Mouse (Mus musculus) heart, embryonic 11.5 days (tissue): ENCODE measurements around the gene Nanos3. TPM values are rescaled to one million over a fixed set of nuclear protein-coding genes. Genes with fewer than 3 reads are reported as not detected.

ENCODE experiments used
- ATAC-seq: fragments of 200-750 bp; cut with Nextera tagmentation; replicated peaks from 2 replicates; pipeline ENCODE4 v1.8.0; 2017; ENCODE audit warnings: moderate library complexity; ENCODE audit not compliant: insufficient number of reproducible peaks, low FRiP score, low TSS enrichment
- H3K27ac ChIP-seq: fragments of 300-500 bp; sonication (generic); 2 replicates; pipeline ENCODE4 v1.5.1; 2014; ENCODE audit warnings: mild to moderate bottlenecking, low read depth, low read length
- H3K27me3 ChIP-seq: fragments of 300-500 bp; sonication (generic); 2 replicates; pipeline ENCODE4 v1.6.1; 2014; ENCODE audit warnings: mild to moderate bottlenecking, low read length, mixed read lengths; ENCODE audit not compliant: control insufficient read depth, insufficient read depth
- H3K36me3 ChIP-seq: fragments of 300-500 bp; sonication (generic); 2 replicates; pipeline ENCODE4 v1.6.1; 2014; ENCODE audit warnings: mild to moderate bottlenecking, low read length, moderate library complexity, mixed read lengths; ENCODE audit not compliant: control insufficient read depth, insufficient read depth
- H3K4me1 ChIP-seq: fragments of 300-500 bp; sonication (generic); 2 replicates; pipeline ENCODE4 v1.6.1; 2014; ENCODE audit warnings: low read length; ENCODE audit not compliant: control insufficient read depth, insufficient read depth
- H3K4me2 ChIP-seq: fragments of 300-500 bp; sonication (generic); 2 replicates; pipeline ENCODE4 v1.6.1; 2014; ENCODE audit warnings: mild to moderate bottlenecking, moderate library complexity
- H3K4me3 ChIP-seq: fragments of 300-500 bp; sonication (generic); 2 replicates; pipeline ENCODE4 v1.5.1; 2014; ENCODE audit warnings: low read depth, low read length
- H3K9ac ChIP-seq: fragments of 300-500 bp; sonication (generic); 2 replicates; pipeline ENCODE4 v1.6.1; 2014; ENCODE audit warnings: mild to moderate bottlenecking, low read depth, low read length, moderate library complexity
- H3K9me3 ChIP-seq: fragments of 300-500 bp; sonication (generic); replicated peaks from 2 replicates; pipeline ENCODE4 v1.6.1; 2016; ENCODE audit warnings: low read length; ENCODE audit not compliant: control insufficient read depth
- WGBS: fragments of 180-500 bp; shearing (Covaris S2); extraction: QIAGEN DNeasy Blood & Tissue Kit; methylation state at CpG from one replicate; pipeline ENCODE4 v1.1.7; 2014; ENCODE audit not compliant: insufficient replicate concordance; 5-methylcytosine and 5-hydroxymethylcytosine counted together
- polyA plus RNA-seq: library from polyadenylated mRNA; unstranded; fragments of >200 nt; fragmentation: Nextera tagmentation; extraction: Ambion mirVana; gene quantifications from 2 replicates; pipeline ENCODE4 v1.2.1, GENCODE M21; 2014

Gene Nanos3
- polyA plus RNA-seq, 1 experiment from 2014 or later, result 1.4 TPM

DNA sequence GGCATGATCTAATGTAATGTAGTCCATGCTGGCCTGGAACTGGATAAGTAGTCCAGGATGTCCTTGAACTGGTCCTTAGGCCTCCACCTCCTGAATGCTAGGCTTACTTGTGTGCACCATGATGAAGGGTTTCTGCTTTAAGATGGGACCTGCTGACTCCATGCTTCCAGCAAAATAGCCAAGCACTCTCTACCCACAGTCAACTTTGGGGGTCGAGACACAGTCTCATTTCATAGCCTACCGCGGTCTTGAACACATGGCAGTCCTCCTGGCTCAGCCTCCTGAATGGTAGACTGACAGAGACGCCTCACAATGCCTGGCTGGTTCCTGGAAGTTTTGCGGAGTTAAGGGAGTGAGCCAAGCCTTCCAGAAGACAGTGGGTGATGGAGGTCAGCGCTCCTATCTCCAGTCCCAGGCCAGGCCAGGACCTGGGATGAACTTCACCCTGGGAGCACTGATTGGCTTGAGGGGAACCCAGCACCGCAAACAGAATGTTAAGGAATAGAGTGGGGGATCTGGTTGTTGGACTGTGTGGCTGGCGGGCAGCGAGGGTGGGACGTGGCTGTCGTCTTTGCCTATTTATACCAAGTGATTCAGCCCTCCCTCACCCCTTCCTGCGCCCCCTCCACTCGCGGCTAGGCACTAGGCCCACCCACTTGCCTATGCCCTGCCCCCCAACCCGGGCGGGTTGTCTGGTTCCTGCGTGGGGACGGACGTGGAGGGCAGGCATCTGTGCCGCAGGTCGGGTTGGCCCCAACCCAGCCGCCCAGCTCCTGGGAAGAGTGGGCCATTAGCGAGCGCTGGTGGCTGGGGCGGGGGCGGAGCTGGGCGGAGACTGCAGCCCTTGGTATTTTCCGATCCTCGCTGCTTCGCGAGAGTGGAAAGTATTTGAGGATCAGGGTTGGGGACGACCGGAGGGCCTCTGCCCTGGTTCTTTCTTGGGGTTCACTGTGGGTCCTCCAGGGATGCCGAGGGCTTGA, 18.2 kb upstream of the Nanos3 start:
- H3K27me3 ChIP-seq, result no peaks in the 10 kb centered on the region
- H3K4me1 ChIP-seq, result peaks cover 57% of the 10 kb centered on the region
- 7% methylated on average over 34 of the region's 34 CpGs for WGBS
- peak overlapping the region; percentile 99 for H3K4me2 ChIP-seq
- peak overlapping the region; percentile 77 for H3K4me3 ChIP-seq
- peaks cover 6% of the 10 kb centered on the region for H3K36me3 ChIP-seq
- H3K27ac ChIP-seq, result peak overlapping the region; percentile 98
- no peaks in the 10 kb centered on the region for H3K9me3 ChIP-seq
- peak; percentile 67 for ATAC-seq
- peak overlapping the region; percentile 96 for H3K9ac ChIP-seq

DNA sequence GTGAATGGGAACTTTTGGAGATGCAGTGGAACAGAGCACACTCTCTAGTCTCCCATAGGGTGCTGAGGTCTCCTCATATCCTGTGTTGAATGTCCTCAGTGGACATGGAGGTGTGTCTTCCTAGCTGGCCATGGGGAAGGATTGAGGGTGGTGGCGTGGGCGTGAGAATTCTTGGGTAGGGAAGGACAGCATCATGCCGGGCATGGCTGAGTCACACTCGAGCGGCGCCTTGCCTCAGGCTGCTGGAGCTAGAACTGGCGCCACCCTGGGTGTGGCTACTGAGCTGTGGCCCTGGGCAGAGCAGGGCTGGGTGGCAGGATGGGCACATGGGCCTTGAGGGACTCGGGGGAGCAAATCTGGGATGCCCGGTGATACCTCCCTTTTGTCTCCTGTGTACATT, 17.4 kb upstream of the Nanos3 start:
- 81% methylated on average over 9 of the region's 9 CpGs for WGBS
- no peak for ATAC-seq
- Histone ChIP-seq H3K4me1 (peaks cover 57% of the 10 kb centered on the region), H3K27me3 (no peaks in the 10 kb centered on the region), H3K27ac (peak overlapping the region; percentile 98), H3K4me2 (peak overlapping the region; percentile 99), H3K4me3 (peak overlapping the region; percentile 77), H3K9me3 (no peaks in the 10 kb centered on the region), H3K36me3 (peaks cover 6% of the 10 kb centered on the region; the same call in 1 of the 2 replicates), H3K9ac (peak overlapping the region; percentile 96)

DNA sequence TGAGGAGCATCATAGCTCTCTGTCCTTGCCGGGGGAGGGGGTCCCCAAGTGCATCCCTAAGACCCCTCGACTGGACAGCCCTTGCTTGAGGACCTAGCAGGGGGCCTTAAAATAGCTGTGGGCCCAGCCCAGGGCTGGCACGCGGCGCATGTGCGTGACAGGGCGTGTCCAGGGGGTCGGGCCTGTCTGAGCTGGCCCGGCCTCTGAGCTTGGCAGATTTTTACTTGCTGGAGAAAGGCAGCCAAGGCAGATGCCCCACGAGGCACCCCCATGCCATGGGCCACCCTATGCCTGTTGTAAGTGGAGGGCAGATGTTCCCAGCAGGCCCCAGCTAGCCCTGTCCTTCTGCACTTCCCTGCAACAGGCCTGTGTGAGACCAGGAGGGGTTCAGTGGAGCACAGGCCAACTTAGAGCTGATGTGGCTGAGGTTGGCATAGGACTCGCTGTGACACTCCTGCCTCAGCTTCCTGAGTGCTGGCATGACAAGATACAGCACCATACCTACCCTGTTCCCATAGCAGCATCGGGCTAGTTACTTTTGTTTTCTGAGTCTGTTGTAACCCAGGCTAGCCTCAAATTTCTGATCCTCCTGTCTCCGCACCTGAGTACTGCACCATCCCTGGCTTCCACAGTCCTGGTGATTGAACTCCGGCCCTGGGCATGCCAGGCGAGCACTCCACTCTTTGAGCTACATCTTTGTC, 16.7 kb upstream of the Nanos3 start:
- Histone ChIP-seq H3K27me3 (no peaks in the 10 kb centered on the region), H3K4me3 (peak overlapping the region; percentile 77), H3K4me2 (peak overlapping the region; percentile 99), H3K27ac (peak overlapping the region; percentile 98), H3K9me3 (no peaks in the 10 kb centered on the region), H3K9ac (peak overlapping the region; percentile 96), H3K36me3 (peaks cover 6% of the 10 kb centered on the region; the same call in 1 of the 2 replicates), H3K4me1 (peaks cover 55% of the 10 kb centered on the region)
- ATAC-seq, result no peak
- WGBS, result 45% methylated on average over 15 of the region's 15 CpGs

GRCm38 (mm10) chr8:84200652-84201544, 15.9 kb upstream of the Nanos3 start:
- no peaks in the 10 kb centered on the region for H3K27me3 ChIP-seq
- H3K27ac ChIP-seq, result peak overlapping the region; percentile 98
- peak overlapping the region; percentile 96 for H3K9ac ChIP-seq
- 3% methylated on average over 55 of the region's 70 CpGs for WGBS
- peak; percentile 37 for ATAC-seq
- H3K4me3 ChIP-seq, result peak overlapping the region; percentile 77
- peaks cover 4% of the 10 kb centered on the region; the same call in 1 of the 2 replicates for H3K36me3 ChIP-seq
- H3K4me1 ChIP-seq, result peaks cover 55% of the 10 kb centered on the region
- no peaks in the 10 kb centered on the region for H3K9me3 ChIP-seq
- H3K4me2 ChIP-seq, result peak overlapping the region; percentile 99

- H3K36me3 ChIP-seq, result peaks cover 4% of the 10 kb centered on the region; the same call in 1 of the 2 replicates
- H3K9ac ChIP-seq, result peak overlapping the region; percentile 96
- peak overlapping the region; percentile 77 for H3K4me3 ChIP-seq
- no peak for ATAC-seq
- peak overlapping the region; percentile 98 for H3K27ac ChIP-seq
- H3K27me3 ChIP-seq, result no peaks in the 10 kb centered on the region
- peaks cover 55% of the 10 kb centered on the region for H3K4me1 ChIP-seq
- H3K9me3 ChIP-seq, result no peaks in the 10 kb centered on the region
- peak overlapping the region; percentile 99 for H3K4me2 ChIP-seq
- 23% methylated on average over 8 of the region's 8 CpGs for WGBS
Observed at GRCm38 (mm10) chr8:84200126-84200555, 15.1 kb upstream of the Nanos3 start.

DNA sequence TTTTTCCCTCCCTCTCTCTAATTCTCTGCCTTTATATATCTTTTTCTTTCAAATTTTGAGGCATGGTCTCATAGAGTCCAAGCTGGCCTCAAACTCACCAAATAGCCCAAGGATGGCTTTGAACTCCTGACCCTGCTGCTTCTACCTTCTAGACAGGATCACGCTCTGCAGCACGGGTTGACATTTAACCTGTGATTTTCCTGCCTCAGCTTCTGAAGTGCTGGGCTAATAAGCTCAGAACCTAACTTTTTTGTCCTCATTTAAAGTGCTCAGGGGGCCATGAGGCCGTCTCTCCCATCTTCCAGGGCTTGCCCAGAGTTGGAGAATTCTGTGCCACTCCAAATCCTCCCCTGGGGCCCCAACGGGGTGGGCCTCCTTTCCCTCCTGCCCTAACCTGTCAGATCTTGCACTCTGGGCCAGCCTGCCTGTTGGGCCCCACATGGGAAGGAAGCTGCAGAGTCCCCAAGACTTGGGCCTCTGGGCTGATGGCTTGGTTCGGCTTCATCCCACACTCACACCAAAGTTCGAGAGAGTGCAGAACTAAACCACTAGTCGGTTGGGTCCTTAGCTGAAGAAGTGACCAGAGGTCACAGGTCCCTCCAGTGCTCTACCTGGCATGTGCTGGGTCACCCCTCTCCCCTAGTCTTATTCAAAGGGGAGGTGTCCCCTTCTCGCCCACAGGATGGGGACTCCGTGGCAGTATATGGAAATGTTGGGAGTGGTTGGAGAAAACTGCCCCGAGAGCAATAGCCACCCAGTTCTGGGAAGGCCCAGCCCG, 14.5 kb upstream of the Nanos3 start:
- no peak for ATAC-seq
- peaks cover 55% of the 10 kb centered on the region for H3K4me1 ChIP-seq
- WGBS, result 62% methylated on average over 11 of the region's 11 CpGs
- H3K36me3 ChIP-seq, result no peaks in the 10 kb centered on the region
- H3K4me2 ChIP-seq, result peak overlapping the region; percentile 99
- H3K4me3 ChIP-seq, result no peak overlapping the region
- no peaks in the 10 kb centered on the region for H3K27me3 ChIP-seq
- H3K27ac ChIP-seq, result peak overlapping the region; percentile 98
- H3K9me3 ChIP-seq, result no peaks in the 10 kb centered on the region
- peak overlapping the region; percentile 96; the same call in 1 of the 2 replicates for H3K9ac ChIP-seq

DNA sequence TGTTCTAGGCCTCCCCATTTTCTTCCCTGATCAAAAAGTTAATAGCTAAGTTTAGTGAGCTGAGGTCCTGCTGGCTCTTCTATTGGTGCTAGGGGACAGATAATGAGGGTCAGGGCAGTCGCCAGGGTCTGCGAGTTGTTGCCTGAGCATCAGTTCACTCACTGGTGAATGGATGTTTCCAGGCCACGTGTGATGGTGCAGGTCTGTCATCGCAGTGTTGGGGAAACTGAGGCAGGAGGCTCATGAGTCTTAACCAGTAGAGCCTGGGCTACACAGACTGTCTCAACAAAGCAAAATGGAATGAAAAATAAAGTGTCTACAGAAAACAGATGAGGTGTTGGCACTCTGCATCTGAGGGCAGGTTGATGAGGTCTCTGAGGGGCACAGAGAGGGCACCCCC, 13.9 kb upstream of the Nanos3 start:
- Histone ChIP-seq H3K9ac (peak overlapping the region; percentile 50; the same call in 1 of the 2 replicates), H3K4me1 (peaks cover 50% of the 10 kb centered on the region), H3K36me3 (no peaks in the 10 kb centered on the region), H3K27ac (peak overlapping the region; percentile 98), H3K9me3 (no peaks in the 10 kb centered on the region), H3K4me3 (peak overlapping the region; percentile 56), H3K4me2 (peak overlapping the region; percentile 72), H3K27me3 (no peaks in the 10 kb centered on the region)
- 26% methylated on average over 4 of the region's 4 CpGs for WGBS
- no peak for ATAC-seq
